Mouse (Mus musculus) testis, adult 2 months (tissue): ENCODE measurements around the gene Zfp750. TPM values are rescaled to one million over a fixed set of nuclear protein-coding genes. Genes with fewer than 3 reads are reported as not detected.
A peak's percentile ranks its signal among the peaks of the same experiment; 100 is the strongest.

ENCODE experiments used
- H3K27ac ChIP-seq: fragments of 200-500 bp; 2 replicates; pipeline ENCODE4 v1.5.1; 2012; ENCODE audit warnings: low read depth, low read length; ENCODE audit not compliant: control insufficient read depth, insufficient read depth
- H3K27me3 ChIP-seq: fragments of 200-500 bp; 2 replicates; pipeline ENCODE4 v1.6.1; 2012; ENCODE audit warnings: mild to moderate bottlenecking, low read length, moderate library complexity; ENCODE audit not compliant: control insufficient read depth, insufficient read depth
- H3K36me3 ChIP-seq: fragments of 200-500 bp; 2 replicates; pipeline ENCODE4 v1.6.1; 2012; ENCODE audit warnings: mild to moderate bottlenecking, low read length; ENCODE audit not compliant: control insufficient read depth, insufficient read depth
- H3K4me1 ChIP-seq: fragments of 200-500 bp; 2 replicates; pipeline ENCODE4 v1.6.1; 2012; ENCODE audit warnings: low read length; ENCODE audit not compliant: control insufficient read depth, insufficient read depth
- H3K4me3 ChIP-seq: fragments of 200-500 bp; 2 replicates; pipeline ENCODE4 v1.5.1; 2012; ENCODE audit warnings: low read depth, mild to moderate bottlenecking, low read length, moderate library complexity, mixed read lengths; ENCODE audit not compliant: control insufficient read depth
- CTCF ChIP-seq: fragments of 200-500 bp; IDR thresholded peaks from 2 replicates; pipeline ENCODE4 v1.5.1; 2012; ENCODE audit warnings: low read depth, mild to moderate bottlenecking, inconsistent platforms, low read length, moderate library complexity; ENCODE audit not compliant: control insufficient read depth, insufficient read depth, insufficient replicate concordance
- POLR2A ChIP-seq: fragments of 200-500 bp; IDR thresholded peaks from 2 replicates; pipeline ENCODE4 v1.6.1; 2012; ENCODE audit warnings: low read depth, mild to moderate bottlenecking, inconsistent platforms, low read length, moderate library complexity; ENCODE audit not compliant: control insufficient read depth
- polyA plus RNA-seq: library from polyadenylated mRNA; depleted of rRNA; stranded (reverse); fragments of >200 nt; gene quantifications from 2 replicates; pipeline ENCODE4 v1.2.3, GENCODE M21; 2012

Gene Zfp750
- polyA plus RNA-seq, 1 experiment, result 0.23 TPM

DNA sequence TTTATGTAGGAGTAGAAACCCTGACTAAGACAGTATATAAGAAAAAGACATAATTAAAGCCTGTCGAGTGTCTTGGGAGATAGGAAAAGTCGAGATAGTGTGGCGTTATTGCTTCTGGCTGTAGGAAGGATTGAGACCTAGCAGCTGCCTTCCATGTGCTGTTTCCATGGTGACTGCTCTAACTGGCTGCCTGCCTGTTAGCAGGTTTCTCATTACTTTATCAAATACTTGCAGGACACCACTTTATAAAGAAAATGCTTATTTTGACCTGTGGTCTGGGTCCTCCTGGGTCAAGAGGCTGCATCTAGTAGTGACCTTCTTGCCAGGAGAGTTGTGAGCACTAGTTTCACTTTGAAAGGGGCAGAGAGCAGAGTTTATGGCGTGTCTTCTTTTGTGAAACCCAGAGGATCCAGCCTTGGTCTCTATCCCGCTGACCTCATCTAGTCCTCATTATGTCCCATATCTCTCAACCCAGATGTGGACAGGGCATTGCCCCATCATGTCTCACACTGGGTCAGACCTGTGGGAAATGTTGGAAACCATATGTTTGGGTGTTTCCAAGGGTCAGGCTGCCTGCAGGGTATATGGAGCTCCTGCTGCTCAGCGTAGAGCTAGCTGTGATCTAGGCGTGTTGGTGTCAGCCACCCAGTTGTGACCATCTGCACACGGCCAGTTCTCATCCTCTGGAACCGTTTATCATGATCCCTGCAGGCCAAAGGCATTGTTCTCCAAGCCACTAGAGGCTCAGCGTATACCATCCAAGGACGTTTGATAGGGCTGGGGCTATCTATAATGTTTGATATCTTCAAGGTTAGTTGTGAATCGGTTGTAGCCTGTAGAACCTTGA is 30.1 kb upstream of the Zfp750 start:
- Histone ChIP-seq H3K27ac (no peak overlapping the region), H3K27me3 (no peaks in the 10 kb centered on the region), H3K4me3 (no peak overlapping the region), H3K36me3 (no peaks in the 10 kb centered on the region; the same call in 1 of the 2 replicates), H3K4me1 (peaks cover 5% of the 10 kb centered on the region)
- no peak for TF ChIP-seq POLR2A
- TF ChIP-seq CTCF, result no peak

GRCm38 (mm10) chr11:121547925-121548324 is 28.8 kb upstream of the Zfp750 start:
- Histone ChIP-seq H3K27me3 (no peaks in the 10 kb centered on the region), H3K27ac (no peak overlapping the region), H3K4me1 (peaks cover 5% of the 10 kb centered on the region), H3K36me3 (no peaks in the 10 kb centered on the region; the same call in 1 of the 2 replicates), H3K4me3 (no peak overlapping the region)
- TF ChIP-seq CTCF (no peak), POLR2A (no peak)

- no peaks in the 10 kb centered on the region; the same call in 1 of the 2 replicates for H3K36me3 ChIP-seq
- TF ChIP-seq POLR2A (no peak), CTCF (no peak)
- peaks cover 5% of the 10 kb centered on the region for H3K4me1 ChIP-seq
- H3K4me3 ChIP-seq, result no peak overlapping the region
- no peak overlapping the region for H3K27ac ChIP-seq
- H3K27me3 ChIP-seq, result no peaks in the 10 kb centered on the region
Measured at GRCm38 (mm10) chr11:121547234-121547633, 28.1 kb upstream of the Zfp750 start.

- H3K4me3 ChIP-seq, result no peak overlapping the region
- H3K27me3 ChIP-seq, result no peaks in the 10 kb centered on the region
- H3K4me1 ChIP-seq, result peaks cover 5% of the 10 kb centered on the region
- no peak for TF ChIP-seq POLR2A
- no peak overlapping the region for H3K27ac ChIP-seq
- H3K36me3 ChIP-seq, result no peaks in the 10 kb centered on the region
Measured at GRCm38 (mm10) chr11:121545398-121546034, 26.4 kb upstream of the Zfp750 start.

GRCm38 (mm10) chr11:121544755-121545397 is 25.7 kb upstream of the Zfp750 start:
- no peaks in the 10 kb centered on the region for H3K27me3 ChIP-seq
- no peak overlapping the region; the same call in 1 of the 2 replicates for H3K27ac ChIP-seq
- H3K4me1 ChIP-seq, result peaks cover 5% of the 10 kb centered on the region
- no peaks in the 10 kb centered on the region for H3K36me3 ChIP-seq
- no peak overlapping the region for H3K4me3 ChIP-seq
- TF ChIP-seq CTCF (no peak), POLR2A (no peak)

DNA sequence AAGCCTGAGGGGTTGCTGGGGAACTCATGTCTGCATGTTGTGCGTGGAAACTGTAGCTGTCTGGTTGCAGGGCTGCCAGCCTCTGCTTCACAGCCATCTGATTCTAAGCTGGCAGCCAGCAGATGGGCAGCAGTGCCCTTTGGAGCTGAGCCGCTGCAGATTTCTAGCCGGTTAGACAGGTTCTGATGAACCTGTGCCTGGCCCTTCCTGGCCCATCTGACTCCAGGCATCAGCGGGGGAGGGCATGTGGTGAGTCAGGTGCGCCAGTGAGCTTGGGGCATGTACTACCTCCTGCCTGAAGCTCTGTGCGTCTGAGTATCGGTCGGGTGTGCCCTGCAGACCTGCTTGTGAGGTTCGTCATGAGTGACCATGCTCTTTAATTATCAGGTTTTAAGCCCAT is 24.8 kb upstream of the Zfp750 start:
- no peaks in the 10 kb centered on the region for H3K36me3 ChIP-seq
- H3K27me3 ChIP-seq, result no peaks in the 10 kb centered on the region
- no peak overlapping the region for H3K27ac ChIP-seq
- H3K4me3 ChIP-seq, result no peak overlapping the region
- TF ChIP-seq CTCF (0 out of 2 replicates have a peak, but pooled peaks have one; percentile 1), POLR2A (no peak)
- no peaks in the 10 kb centered on the region; the same call in 1 of the 2 replicates for H3K4me1 ChIP-seq

DNA sequence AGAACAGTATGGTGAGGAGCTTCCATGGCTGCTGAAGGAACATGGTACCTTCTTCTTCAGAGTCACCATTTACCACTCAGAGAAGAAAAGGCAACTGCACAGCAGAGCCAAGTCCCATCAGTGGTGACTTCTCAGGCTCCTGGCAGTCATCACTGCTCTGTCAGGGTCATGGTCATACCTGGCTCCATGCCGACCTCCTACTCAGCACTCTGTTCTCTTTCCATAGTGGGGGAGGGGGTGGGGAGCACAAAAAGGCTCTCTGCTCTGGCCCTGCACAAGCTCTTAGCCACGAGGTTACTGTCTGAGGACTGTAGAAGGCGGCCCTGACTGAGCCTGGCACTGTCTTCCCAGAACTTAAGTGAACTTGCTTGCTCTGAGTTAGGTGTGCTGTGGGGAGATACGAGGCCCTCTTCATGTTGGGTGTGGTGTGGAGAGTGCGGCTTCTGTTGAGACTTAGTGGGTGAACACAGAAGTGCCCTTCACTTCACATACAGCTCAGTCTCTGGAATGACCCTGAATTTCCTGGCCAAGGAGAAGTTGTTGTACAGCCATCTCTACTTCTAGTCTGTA is 24.2 kb upstream of the Zfp750 start:
- no peaks in the 10 kb centered on the region for H3K36me3 ChIP-seq
- TF ChIP-seq CTCF, result no peak
- H3K4me1 ChIP-seq, result no peaks in the 10 kb centered on the region; the same call in 1 of the 2 replicates
- no peak overlapping the region for H3K27ac ChIP-seq
- H3K27me3 ChIP-seq, result no peaks in the 10 kb centered on the region
- no peak overlapping the region for H3K4me3 ChIP-seq
